Mouse (Mus musculus) stomach, postnatal 0 days (tissue): ENCODE results near the gene Slc39a3. TPM values are rescaled to one million over a fixed set of nuclear protein-coding genes. Genes with fewer than 3 reads are reported as not detected.
"Not testable (repeated sequence)": the region's sequence is repeated elsewhere in the genome, so short reads cannot be mapped to it uniquely, and the experiment has no call there.

Experiments
- ATAC-seq: fragments of 200-750 bp; cut with Nextera tagmentation; 2 replicates; pipeline ENCODE4 v1.8.0; 2017; ENCODE audit not compliant: low FRiP score, low TSS enrichment
- DNase-seq: peaks from one replicate; pipeline ENCODE4 v3.0.0-alpha.2; 2016; ENCODE audit warnings: low spot score
- H3K27ac ChIP-seq: fragments of 300-500 bp; sonication (generic); replicated peaks from 2 replicates; pipeline ENCODE4 v1.5.1; 2014; ENCODE audit warnings: mild to moderate bottlenecking, control low read depth
- H3K27me3 ChIP-seq: fragments of 300-500 bp; sonication (generic); 2 replicates; pipeline ENCODE4 v1.6.1; 2014; ENCODE audit warnings: low read length; ENCODE audit not compliant: control insufficient read depth, insufficient read depth
- H3K36me3 ChIP-seq: fragments of 300-500 bp; sonication (generic); 2 replicates; pipeline ENCODE4 v1.6.1; 2014; ENCODE audit warnings: low read length, mixed read lengths; ENCODE audit not compliant: control insufficient read depth, insufficient read depth
- H3K4me1 ChIP-seq: fragments of 300-500 bp; sonication (generic); replicated peaks from 2 replicates; pipeline ENCODE4 v1.6.1; 2014; ENCODE audit warnings: antibody characterized with exemption; ENCODE audit not compliant: control insufficient read depth, insufficient read depth
- H3K4me2 ChIP-seq: fragments of 300-500 bp; sonication (generic); replicated peaks from 2 replicates; pipeline ENCODE4 v1.6.1; 2014; ENCODE audit warnings: low read depth, mild to moderate bottlenecking, control low read depth, moderate library complexity
- H3K4me3 ChIP-seq: fragments of 300-500 bp; sonication (generic); 2 replicates; pipeline ENCODE4 v1.5.1; 2014; ENCODE audit warnings: low read depth, low read length, control low read depth
- H3K9ac ChIP-seq: fragments of 300-500 bp; sonication (generic); 2 replicates; pipeline ENCODE4 v1.6.1; 2014; ENCODE audit warnings: mild to moderate bottlenecking, low read length, control low read depth, mixed read lengths
- H3K9me3 ChIP-seq: fragments of 300-500 bp; sonication (generic); 2 replicates; pipeline ENCODE4 v1.6.1; 2016; ENCODE audit warnings: low read length; ENCODE audit not compliant: control insufficient read depth
- CTCF ChIP-seq: IDR thresholded peaks from 2 replicates; pipeline ENCODE4 v1.5.1; 2016; ENCODE audit warnings: antibody characterized with exemption, low read depth, mild to moderate bottlenecking, moderate library complexity
- EP300 ChIP-seq: optimal IDR thresholded peaks from 2 replicates; pipeline ENCODE3; 2016; ENCODE audit warnings: antibody characterized with exemption
- WGBS: fragments of 180-500 bp; shearing (Covaris S2); extraction: QIAGEN DNeasy Blood & Tissue Kit; methylation state at CpG from one replicate; pipeline ENCODE4 v1.1.7; 2014; 5-methylcytosine and 5-hydroxymethylcytosine counted together
- polyA plus RNA-seq: library from polyadenylated mRNA; unstranded; fragments of >200 nt; fragmentation: Nextera tagmentation; extraction: Ambion mirVana; gene quantifications from 2 replicates; pipeline ENCODE4 v1.2.1, GENCODE M21; 2015

The Slc39a3 gene
- polyA plus RNA-seq, 1 experiment from 2014 or later: 11.0 TPM

GRCm38 (mm10) chr10:81055169-81055568, 17.9 kb upstream of the Slc39a3 start:
- H3K9me3 ChIP-seq: no peaks in the 10 kb centered on the region
- TF ChIP-seq CTCF (no peak), EP300 (no peak)
- peaks cover 17% of the 10 kb centered on the region for H3K36me3 ChIP-seq
- H3K9ac ChIP-seq: no peak overlapping the region
- H3K27ac ChIP-seq: no peak overlapping the region
- no peak overlapping the region for H3K4me2 ChIP-seq
- peaks cover 5% of the 10 kb centered on the region; the same call in 1 of the 2 replicates for H3K4me1 ChIP-seq
- ATAC-seq (no peak), DNase-seq (no peak)
- H3K4me3 ChIP-seq: no peak overlapping the region
- WGBS: 86% methylated on average over 6 of the region's 6 CpGs
- H3K27me3 ChIP-seq: no peaks in the 10 kb centered on the region

DNA sequence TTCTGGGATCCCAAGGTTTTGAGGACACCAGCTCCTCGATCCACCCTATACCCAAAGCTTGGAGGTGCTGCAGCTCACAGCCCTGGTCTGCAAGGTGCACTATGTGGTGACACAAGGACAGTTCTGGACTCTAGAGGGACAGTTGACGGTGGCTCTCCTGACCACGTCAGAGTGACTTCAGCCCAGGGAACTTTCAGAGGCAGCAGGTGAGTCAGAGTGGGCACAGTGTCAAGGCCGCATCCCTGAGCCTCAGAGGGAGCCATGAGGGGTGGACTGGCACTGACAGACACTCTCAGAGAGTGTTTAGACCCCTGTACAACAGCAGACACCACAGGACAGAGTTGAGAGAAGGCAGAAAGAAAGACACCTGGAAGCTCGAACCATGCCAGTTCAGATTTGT, 15.4 kb upstream of the Slc39a3 start:
- H3K4me3 ChIP-seq: no peak overlapping the region
- ATAC-seq (no peak), DNase-seq (no peak)
- no peak overlapping the region for H3K4me2 ChIP-seq
- H3K4me1 ChIP-seq: no peaks in the 10 kb centered on the region
- WGBS: 90% methylated on average over 5 of the region's 5 CpGs
- peaks cover 38% of the 10 kb centered on the region for H3K36me3 ChIP-seq
- TF ChIP-seq CTCF (no peak), EP300 (no peak)
- H3K27ac ChIP-seq: no peak overlapping the region
- H3K9me3 ChIP-seq: no peaks in the 10 kb centered on the region
- no peak overlapping the region for H3K9ac ChIP-seq
- no peaks in the 10 kb centered on the region for H3K27me3 ChIP-seq

DNA sequence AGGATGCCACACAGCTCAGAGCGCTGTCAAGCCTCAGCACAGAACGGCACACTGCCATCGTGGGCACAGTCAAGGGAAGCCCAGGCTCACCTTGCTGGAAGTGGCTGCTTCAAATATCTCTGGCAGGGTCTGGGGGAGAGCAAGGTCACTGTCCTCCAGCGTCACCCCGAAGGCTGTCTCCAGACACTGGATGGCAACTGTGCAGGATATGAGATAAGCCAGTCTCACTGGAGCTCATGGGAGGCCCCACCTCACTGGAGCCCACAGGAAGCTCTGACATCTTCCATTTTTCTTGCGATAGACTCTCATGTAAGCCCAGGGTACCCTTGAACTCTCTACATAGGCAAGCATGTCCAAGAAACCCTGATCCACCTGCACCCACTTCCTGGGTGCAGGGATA, 13.9 kb upstream of the Slc39a3 start:
- no peak for ATAC-seq
- DNase-seq: no peak
- H3K4me2 ChIP-seq: no peak overlapping the region
- H3K9ac ChIP-seq: no peak overlapping the region
- no peaks in the 10 kb centered on the region for H3K9me3 ChIP-seq
- no peak overlapping the region for H3K27ac ChIP-seq
- no peaks in the 10 kb centered on the region for H3K27me3 ChIP-seq
- H3K4me3 ChIP-seq: no peak overlapping the region
- no peaks in the 10 kb centered on the region for H3K4me1 ChIP-seq
- H3K36me3 ChIP-seq: peaks cover 45% of the 10 kb centered on the region
- no peak for TF ChIP-seq CTCF
- whole genome bisulfite sequencing: 93% methylated on average over 6 of the region's 6 CpGs

DNA sequence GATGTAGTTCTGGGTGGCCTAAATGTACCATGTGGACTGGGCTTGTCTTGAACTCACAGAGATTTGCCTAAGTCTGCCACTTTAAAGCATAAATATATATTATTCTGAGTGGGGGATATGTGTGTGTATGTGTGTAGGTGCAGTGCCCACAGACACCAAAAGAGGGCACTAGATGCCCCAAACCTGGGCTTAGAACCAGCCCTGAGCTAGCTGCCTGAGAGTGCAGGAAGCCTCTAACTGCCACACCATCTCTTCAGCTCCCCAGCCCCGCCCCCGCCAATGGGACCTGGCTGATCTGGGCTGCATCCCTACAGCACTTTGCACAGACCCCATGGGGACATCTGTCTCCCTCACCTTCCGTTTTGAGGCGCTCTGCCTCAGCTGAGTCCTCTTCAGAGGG, 13.4 kb upstream of the Slc39a3 start:
- H3K27me3 ChIP-seq: no peaks in the 10 kb centered on the region
- H3K4me2 ChIP-seq: no peak overlapping the region
- H3K9me3 ChIP-seq: no peaks in the 10 kb centered on the region
- WGBS: 90% methylated on average over 4 of the region's 4 CpGs
- no peaks in the 10 kb centered on the region for H3K4me1 ChIP-seq
- TF ChIP-seq CTCF (peak; percentile 60), EP300 (no peak)
- DNase-seq (no peak), ATAC-seq (no peak)
- no peak overlapping the region for H3K4me3 ChIP-seq
- no peak overlapping the region for H3K9ac ChIP-seq
- no peak overlapping the region for H3K27ac ChIP-seq
- peaks cover 49% of the 10 kb centered on the region for H3K36me3 ChIP-seq

DNA sequence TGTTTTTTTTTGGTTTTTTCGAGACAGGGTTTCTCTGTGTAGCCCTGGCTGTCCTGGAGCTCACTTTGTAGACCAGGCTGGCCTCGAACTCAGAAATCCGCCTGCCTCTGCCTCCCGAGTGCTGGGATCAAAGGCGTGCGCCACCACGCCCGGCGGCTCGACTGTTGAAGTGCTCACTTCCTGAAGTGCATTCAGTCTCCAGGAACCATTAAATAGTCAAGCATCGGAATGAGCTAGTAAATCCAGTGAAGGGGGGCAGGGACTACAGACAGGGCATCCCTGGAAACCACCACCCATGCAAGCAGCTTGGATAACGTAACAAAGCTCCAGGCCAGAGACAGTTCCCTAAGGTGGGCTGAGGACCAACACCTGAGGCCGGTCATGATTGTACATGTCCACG, 8.0 kb upstream of the Slc39a3 start:
- H3K9me3 ChIP-seq, H3K27me3 ChIP-seq, H3K4me2 ChIP-seq, H3K27ac ChIP-seq, DNase-seq, H3K4me1 ChIP-seq, H3K9ac ChIP-seq, ATAC-seq, H3K4me3 ChIP-seq: not testable (repeated sequence)
- 86% methylated on average over 13 of the region's 14 CpGs for whole genome bisulfite sequencing
- peaks cover 40% of the 10 kb centered on the region for H3K36me3 ChIP-seq

DNA sequence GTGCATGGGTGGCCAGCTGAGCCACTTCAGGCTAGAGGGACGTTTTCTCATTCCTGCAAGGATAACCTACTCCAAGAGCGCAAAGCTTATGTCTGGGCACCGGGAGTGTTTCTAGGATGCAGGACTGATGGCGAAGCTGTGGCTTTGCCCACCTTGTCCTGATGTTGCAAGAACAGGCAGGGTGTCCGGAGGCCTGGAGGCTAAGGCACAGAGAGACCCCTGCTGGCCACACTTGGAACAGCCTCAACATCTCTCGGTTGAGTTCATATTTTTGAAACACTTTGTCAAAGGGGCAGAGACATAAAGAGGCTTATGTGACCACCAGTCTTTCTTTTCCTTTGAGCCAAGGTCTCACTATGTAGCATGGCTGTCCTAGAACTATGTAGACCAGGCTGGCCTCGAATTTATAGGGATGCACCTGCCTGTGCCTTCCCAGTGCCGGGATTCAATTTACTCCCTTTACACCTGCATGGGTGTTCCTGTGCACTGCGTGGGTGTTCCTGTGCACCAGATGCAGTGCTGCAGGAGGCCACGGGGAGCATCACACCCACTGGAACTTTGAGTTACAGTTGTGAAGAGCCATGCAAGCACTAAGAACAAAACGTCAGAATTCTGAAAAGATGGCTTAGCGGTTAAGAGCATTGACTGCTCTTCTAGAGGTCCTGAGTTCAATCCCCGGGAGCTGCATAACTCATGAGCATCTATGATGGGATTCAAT, 4.4 kb upstream of the Slc39a3 start:
- H3K4me1 ChIP-seq: no peaks in the 10 kb centered on the region
- H3K4me2 ChIP-seq: no peak overlapping the region
- H3K4me3 ChIP-seq: no peak overlapping the region
- no peaks in the 10 kb centered on the region for H3K27me3 ChIP-seq
- DNase-seq (peak; percentile 77), ATAC-seq (no peak)
- no peak for TF ChIP-seq EP300
- peak; percentile 89 for TF ChIP-seq CTCF
- H3K9me3 ChIP-seq: no peaks in the 10 kb centered on the region
- no peak overlapping the region for H3K27ac ChIP-seq
- peaks cover 14% of the 10 kb centered on the region; the same call in 1 of the 2 replicates for H3K36me3 ChIP-seq
- WGBS: 29% methylated on average over 13 of the region's 13 CpGs
- H3K9ac ChIP-seq: no peak overlapping the region
